ENCODE assay signal across 7 mouse cellular contexts in the genomic region with DNA sequence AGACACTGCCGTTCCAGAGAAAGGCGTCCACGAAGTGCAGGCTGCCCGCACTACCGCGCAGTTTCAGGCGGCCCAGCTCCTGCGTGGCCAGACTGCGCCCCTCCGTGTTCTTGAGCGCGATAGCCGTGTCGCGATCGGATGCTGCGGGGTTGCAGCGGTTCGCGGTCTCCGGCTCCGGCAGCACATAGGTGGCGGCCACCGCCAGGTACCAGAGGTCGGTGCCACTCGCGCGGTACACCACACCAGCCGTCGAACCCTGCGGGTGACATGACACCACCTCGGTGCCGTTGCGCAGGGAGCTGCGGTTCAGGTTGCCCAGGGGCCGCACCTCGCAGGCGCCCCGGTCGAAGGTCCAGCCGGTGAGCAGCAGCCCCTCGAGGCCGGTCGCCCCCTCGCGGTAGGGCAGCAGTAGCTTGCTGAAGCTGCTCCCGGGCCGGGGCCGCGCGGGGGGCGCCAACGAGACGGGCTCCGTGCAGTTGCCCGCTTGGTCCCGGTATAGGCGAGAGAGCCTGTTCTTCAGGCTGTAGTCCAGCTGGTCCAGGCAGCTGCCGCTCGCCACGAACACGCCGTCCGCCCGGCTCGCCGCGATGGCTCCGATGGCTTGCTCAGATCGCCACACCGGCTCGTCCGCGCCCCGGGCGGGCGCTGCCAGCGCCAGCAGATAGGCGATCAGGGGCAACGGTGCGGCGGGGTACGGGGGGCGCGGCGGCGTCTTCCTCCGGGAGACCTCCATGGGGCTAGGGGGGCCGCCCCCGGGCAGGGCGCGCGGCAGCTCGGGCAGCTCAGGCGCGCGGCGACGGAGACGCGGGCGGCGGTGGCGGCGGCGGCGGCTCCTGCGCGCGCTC. TPM values are rescaled to one million over a fixed set of nuclear protein-coding genes. Genes with fewer than 3 reads are reported as not detected.
DNase-seq lines count a peak whose midpoint lies in the region; ATAC-seq lines count a peak whose summit lies in the region.

No protein-coding gene starts in this region.

- H3K4me3 ChIP-seq in hindbrain, embryonic 16.5 days (ENCODE audit: low read length): peak overlapping the region; percentile 95
- H3K4me3 ChIP-seq in limb, embryonic 11.5 days (ENCODE audit: low read depth, low read length): peak overlapping the region; percentile 67
- H3K4me3 ChIP-seq in midbrain, embryonic 12.5 days: peak overlapping the region; percentile 82

- peak overlapping the region; percentile 94 for H3K27ac ChIP-seq in hindbrain, embryonic 16.5 days (ENCODE audit: low read depth, low read length)
- no peak overlapping the region for H3K27ac ChIP-seq in limb, embryonic 11.5 days (replicated peaks; ENCODE audit: low read depth, low read length)
- H3K27ac ChIP-seq in midbrain, embryonic 12.5 days (replicated peaks): peak overlapping the region; percentile 94

- peak; percentile 31 for ATAC-seq in hindbrain, embryonic 16.5 days
- ATAC-seq in limb, embryonic 11.5 days (ENCODE audit: insufficient number of reproducible peaks, low FRiP score, low TSS enrichment, low read depth): peak; percentile 52
- peak; percentile 16 for ATAC-seq in midbrain, embryonic 12.5 days (ENCODE audit: low FRiP score, low read depth)

- H3K4me1 ChIP-seq in hindbrain, embryonic 16.5 days (ENCODE audit: control insufficient read depth, insufficient read depth, low read depth, low read length): peaks cover 31% of the 10 kb centered on the region
- peaks cover 16% of the 10 kb centered on the region for H3K4me1 ChIP-seq in limb, embryonic 11.5 days (ENCODE audit: control insufficient read depth, insufficient read depth, low read length)
- H3K4me1 ChIP-seq in midbrain, embryonic 12.5 days: peaks cover 54% of the 10 kb centered on the region

- no peaks in the 10 kb centered on the region for H3K9me3 ChIP-seq in hindbrain, embryonic 16.5 days (ENCODE audit: control insufficient read depth, low read length)
- no peaks in the 10 kb centered on the region for H3K9me3 ChIP-seq in limb, embryonic 11.5 days (ENCODE audit: control insufficient read depth, low read length)
- no peaks in the 10 kb centered on the region for H3K9me3 ChIP-seq in midbrain, embryonic 12.5 days

- H3K27me3 ChIP-seq in hindbrain, embryonic 16.5 days (replicated peaks; ENCODE audit: control insufficient read depth, insufficient read depth, low read length): no peaks in the 10 kb centered on the region
- peaks cover 38% of the 10 kb centered on the region for H3K27me3 ChIP-seq in limb, embryonic 11.5 days (ENCODE audit: control insufficient read depth, insufficient read depth, low read length)
- peaks cover 45% of the 10 kb centered on the region for H3K27me3 ChIP-seq in midbrain, embryonic 12.5 days

- H3K9ac ChIP-seq in hindbrain, embryonic 16.5 days (ENCODE audit: low read depth, low read length): peak overlapping the region; percentile 93
- peak overlapping the region; percentile 64 for H3K9ac ChIP-seq in limb, embryonic 11.5 days (ENCODE audit: low read length)
- H3K9ac ChIP-seq in midbrain, embryonic 12.5 days (replicated peaks): peak overlapping the region; percentile 92

- WGBS in hindbrain, embryonic 16.5 days: under 1% methylated on average over 84 of the region's 110 CpGs
- under 1% methylated on average over 99 of the region's 110 CpGs for WGBS in limb, embryonic 11.5 days
- WGBS in midbrain, embryonic 12.5 days: under 1% methylated on average over 93 of the region's 110 CpGs

- DNase-seq in R1 (ENCODE audit: low read depth, low spot score): peak; percentile 52
- peak; percentile 77 to 82 for DNase-seq in cerebellum, postnatal 14 days
- DNase-seq in frontal cortex, postnatal 36 days (ENCODE audit: low spot score in 2 of 2): peak; percentile 64 to 70
- DNase-seq in limb, embryonic 11.5 days (ENCODE audit: low spot score): peak; percentile 75
- DNase-seq in spleen, adult 12 weeks (ENCODE audit: low spot score): peak; percentile 56

- H3K4me2 ChIP-seq in hindbrain, embryonic 16.5 days (ENCODE audit: low read length): peak overlapping the region; percentile 77
- peak overlapping the region; percentile 96 for H3K4me2 ChIP-seq in limb, embryonic 11.5 days (ENCODE audit: low read depth, severe bottlenecking)
- peak overlapping the region; percentile 86 for H3K4me2 ChIP-seq in midbrain, embryonic 12.5 days (replicated peaks)

- H3K36me3 ChIP-seq in hindbrain, embryonic 16.5 days (ENCODE audit: control insufficient read depth, insufficient read depth, low read length): no peaks in the 10 kb centered on the region
- no peaks in the 10 kb centered on the region for H3K36me3 ChIP-seq in limb, embryonic 11.5 days (ENCODE audit: control insufficient read depth, insufficient read depth, low read length)
- no peaks in the 10 kb centered on the region for H3K36me3 ChIP-seq in midbrain, embryonic 12.5 days

RNA-seq across cellular contexts. Expression of gene Plxnc1, which starts 0.6 kb away (rescaled TPM):
- 8.3 and 8.4 TPM in 2 replicates for polyA plus RNA-seq in hindbrain, embryonic 16.5 days (2015; fragmentation: Nextera tagmentation; extraction: Ambion mirVana)
- polyA plus RNA-seq in limb, embryonic 11.5 days (2014; fragmentation: Nextera tagmentation; extraction: Ambion mirVana): 0.64 and 0.81 TPM in 2 replicates
- polyA plus RNA-seq in midbrain, embryonic 12.5 days (2016; fragmentation: Nextera tagmentation; extraction: Ambion mirVana): 6.8 and 7.0 TPM in 2 replicates
